Mouse (Mus musculus) heart, adult 2 months (tissue): ENCODE measurements around the gene Gxylt2. TPM values are rescaled to one million over a fixed set of nuclear protein-coding genes. Genes with fewer than 3 reads are reported as not detected.

Experiments used
- DNase-seq, 2 experiments: peaks; one replicate each; pipeline ENCODE4 v3.0.0; 2021
- H3K27ac ChIP-seq: fragments of 200-600 bp; 2 replicates; pipeline ENCODE4 v1.8.1; 2022
- H3K27me3 ChIP-seq: fragments of 200-500 bp; 2 replicates; pipeline ENCODE4 v1.6.1; 2012; ENCODE audit warnings: mild to moderate bottlenecking, low read length, inconsistent platforms, mixed read lengths; ENCODE audit not compliant: control insufficient read depth, insufficient read depth
- H3K36me3 ChIP-seq: fragments of 200-500 bp; 2 replicates; pipeline ENCODE4 v1.6.1; 2012; ENCODE audit warnings: low read length, inconsistent platforms; ENCODE audit not compliant: control insufficient read depth, insufficient read depth
- H3K4me1 ChIP-seq: fragments of 200-500 bp; 2 replicates; pipeline ENCODE4 v1.6.1; 2011; ENCODE audit warnings: low read length; ENCODE audit not compliant: control insufficient read depth, insufficient read depth
- H3K4me3 ChIP-seq: fragments of 200-600 bp; 2 replicates; pipeline ENCODE4 v1.8.1; 2022
- H3K79me2 ChIP-seq: fragments of 200-500 bp; replicated peaks from 2 replicates; pipeline ENCODE4 v1.6.1; 2012; ENCODE audit warnings: mild to moderate bottlenecking, inconsistent platforms, low read length, moderate library complexity, mixed read lengths; ENCODE audit not compliant: control insufficient read depth, insufficient read depth
- H3K9ac ChIP-seq: fragments of 200-500 bp; 2 replicates; pipeline ENCODE4 v1.6.1; 2012; ENCODE audit warnings: low read depth, mild to moderate bottlenecking, control low read depth, inconsistent platforms, low read length, mixed read lengths
- CTCF ChIP-seq: fragments of 200-600 bp; IDR thresholded peaks from 2 replicates; pipeline ENCODE4 v1.8.1; 2022; ENCODE audit warnings: antibody characterized with exemption, mild to moderate bottlenecking, moderate library complexity
- EP300 ChIP-seq: fragments of 200-500 bp; IDR thresholded peaks from 2 replicates; pipeline ENCODE4 v1.6.1; 2011; ENCODE audit warnings: low read depth, low read length, control low read depth; ENCODE audit not compliant: insufficient read depth
- POLR2A ChIP-seq: fragments of 200-500 bp; IDR thresholded peaks from 2 replicates; pipeline ENCODE4 v1.6.1; 2011; ENCODE audit warnings: mild to moderate bottlenecking, low read depth, low read length, control low read depth; ENCODE audit not compliant: insufficient read depth
- WGBS: fragments of 180-500 bp; shearing (Covaris S2); methylation state at CpG from one replicate; pipeline ENCODE4 v1.1.7; 2018; 5-methylcytosine and 5-hydroxymethylcytosine counted together
- intact Hi-C: fragments of 180-260 bp; cut with DNase I; formaldehyde crosslinking; loops from one replicate; pipeline ENCODE4 v1.15.1; 2025
- polyA plus RNA-seq: library from polyadenylated mRNA; depleted of rRNA; stranded (reverse); fragments of >200 nt; gene quantifications from 2 replicates; pipeline ENCODE4 v1.2.3, GENCODE M21; 2012
- total RNA-seq, 2 experiments: library from RNA; stranded (reverse); gene quantifications; 2 replicates each; pipeline ENCODE4 v1.2.3; 2021

The Gxylt2 gene
- total and polyA plus RNA-seq, 3 experiments: 2.0 to 3.1 (median 2.2) TPM

DNA sequence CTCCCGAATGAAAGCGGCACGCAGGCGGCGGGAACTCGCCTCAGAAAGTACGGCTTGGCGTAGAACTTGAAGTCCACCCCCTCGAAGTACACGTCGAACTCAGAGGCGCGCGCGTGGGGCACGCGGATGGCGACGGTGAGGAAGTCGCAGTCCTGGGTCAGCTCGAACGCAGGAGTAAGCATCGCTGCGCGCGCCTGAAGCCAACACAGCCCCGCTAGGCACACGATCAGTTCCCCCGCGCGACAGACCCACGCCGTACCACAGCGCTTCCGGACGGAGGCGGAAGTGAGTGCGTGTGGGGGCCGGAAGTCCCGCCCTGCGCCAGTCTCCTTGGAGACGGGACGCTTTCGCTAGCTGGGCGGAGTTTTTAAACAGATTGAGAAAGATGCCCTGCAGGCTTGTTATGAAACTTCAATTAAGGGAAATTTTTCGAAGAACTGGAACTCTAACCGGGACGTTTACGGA, 33.6 kb upstream of the Gxylt2 start, which contains the start of gene Shq1:
Shq1 (minus strand) TSS at position 278 of the 465 bp plus-strand sequence.
- Histone ChIP-seq H3K4me3 (peak within 1 kb of the TSS; percentile 86), H3K4me1 (peaks cover 3% of the 10 kb centered on the region), H3K9ac (peak within 1 kb of the TSS; percentile 58), H3K79me2 (no peaks in the 10 kb centered on the region), H3K36me3 (no peaks in the 10 kb centered on the region), H3K27ac (peak within 1 kb of the TSS; percentile 50), H3K27me3 (no peaks in the 10 kb centered on the region)
- under 1% methylated on average over 49 of the region's 49 CpGs for WGBS
- intact Hi-C loops: loop anchor here (10.0 kb wide), 1 partner anchor 594 kb away; no protein-coding TSS in a partner anchor
- DNase-seq: peak; percentile 90 to 92
- TF ChIP-seq CTCF (peak; percentile 55), EP300 (no peak), POLR2A (peak; percentile 63)

DNA sequence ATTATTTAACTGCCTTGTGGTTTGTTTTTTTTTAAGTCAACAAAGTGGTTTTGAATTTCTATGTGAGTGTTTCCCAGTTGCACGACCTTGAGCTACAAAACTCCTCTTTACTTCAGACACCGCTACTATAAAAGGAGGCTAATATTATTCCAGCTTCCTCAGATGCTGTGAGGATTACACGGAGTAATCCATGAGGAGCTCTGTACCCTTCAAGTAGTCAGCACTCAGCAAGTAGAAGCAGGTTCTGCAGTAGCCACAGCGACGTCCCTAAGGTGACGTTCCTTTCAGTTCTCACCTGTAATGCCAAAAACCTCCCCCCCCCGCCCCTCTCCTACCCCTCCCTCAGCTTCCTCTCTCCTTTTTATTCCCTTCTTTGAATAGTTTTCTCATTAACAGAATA, 33.1 kb upstream of the Gxylt2 start:
- no peak overlapping the region for H3K27ac ChIP-seq
- DNase-seq: no peak
- H3K79me2 ChIP-seq: no peaks in the 10 kb centered on the region
- no peaks in the 10 kb centered on the region for H3K27me3 ChIP-seq
- 7% methylated on average over 7 of the region's 7 CpGs for WGBS
- intact Hi-C loops: loop anchor here (10.0 kb wide), 1 partner anchor 593 kb away; no protein-coding TSS in a partner anchor
- H3K4me3 ChIP-seq: peak overlapping the region; percentile 86
- H3K9ac ChIP-seq: no peak overlapping the region
- H3K36me3 ChIP-seq: no peaks in the 10 kb centered on the region
- peaks cover 3% of the 10 kb centered on the region for H3K4me1 ChIP-seq
- no peak; the same call in 1 of the 2 replicates for TF ChIP-seq CTCF
- no peak for TF ChIP-seq POLR2A
- TF ChIP-seq EP300: no peak

DNA sequence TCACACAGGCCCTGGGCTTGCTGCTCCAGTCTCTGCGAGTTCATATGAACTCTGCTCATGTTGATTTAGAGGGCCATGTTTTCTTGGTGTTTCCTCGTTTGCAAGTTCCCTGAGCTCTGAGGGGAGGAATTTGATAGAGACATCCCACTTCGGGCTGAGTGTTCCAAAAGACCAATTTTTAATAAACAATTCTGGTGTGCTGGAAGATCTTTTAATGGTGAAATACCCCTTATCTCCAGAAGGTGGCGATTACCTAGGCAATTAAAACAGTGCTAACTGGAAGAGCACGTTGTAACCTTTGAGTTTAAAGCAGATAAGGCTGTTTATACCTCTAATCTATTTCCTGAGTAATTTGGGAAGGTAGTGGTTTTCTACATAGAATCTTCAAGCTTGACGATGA, 29.6 kb upstream of the Gxylt2 start:
- H3K9ac ChIP-seq: no peak overlapping the region
- no peaks in the 10 kb centered on the region for H3K36me3 ChIP-seq
- 21% methylated on average over 6 of the region's 6 CpGs for WGBS
- TF ChIP-seq EP300 (no peak), POLR2A (no peak), CTCF (peak; percentile 87)
- H3K4me3 ChIP-seq: no peak overlapping the region
- DNase-seq: no peak
- intact Hi-C loops: loop anchor here (1.0 to 10.0 kb wide), 3 partner anchors 157 to 590 kb away; partner anchors contain the start of gene Ppp4r2
- H3K27ac ChIP-seq: no peak overlapping the region
- no peaks in the 10 kb centered on the region for H3K27me3 ChIP-seq
- H3K79me2 ChIP-seq: no peaks in the 10 kb centered on the region
- peaks cover 3% of the 10 kb centered on the region for H3K4me1 ChIP-seq

DNA sequence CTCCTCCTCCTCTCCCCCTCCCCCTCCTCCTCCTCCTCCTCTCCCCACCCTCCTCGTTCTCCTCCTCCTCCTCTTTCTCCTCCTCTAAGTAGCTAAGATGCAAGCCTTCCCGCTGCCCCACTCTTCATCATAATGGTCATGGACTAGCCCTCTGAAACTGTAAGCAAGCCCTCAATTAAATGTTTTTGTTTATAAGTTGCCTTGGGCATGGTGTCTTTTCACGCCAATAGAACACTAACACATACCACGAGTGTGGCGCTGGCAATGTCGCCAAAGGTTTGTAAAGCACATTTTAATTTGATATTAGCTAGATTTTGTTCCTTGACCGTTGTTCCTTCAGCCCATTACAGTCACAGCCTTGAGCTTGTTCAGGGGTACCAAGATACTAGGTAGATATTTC, 28.1 kb upstream of the Gxylt2 start:
- DNase-seq: no peak
- intact Hi-C loops: loop anchor here (5.0 to 10.0 kb wide), 2 partner anchors 156 to 588 kb away; partner anchors contain the start of gene Ppp4r2
- Histone ChIP-seq H3K79me2 (no peaks in the 10 kb centered on the region), H3K27ac (no peak overlapping the region), H3K4me1 (peaks cover under 1% of the 10 kb centered on the region), H3K36me3 (no peaks in the 10 kb centered on the region), H3K9ac (no peak overlapping the region), H3K27me3 (no peaks in the 10 kb centered on the region), H3K4me3 (no peak overlapping the region)
- WGBS: 90% methylated on average over 7 of the region's 7 CpGs
- no peak for TF ChIP-seq EP300
- TF ChIP-seq CTCF: no peak
- TF ChIP-seq POLR2A: no peak

DNA sequence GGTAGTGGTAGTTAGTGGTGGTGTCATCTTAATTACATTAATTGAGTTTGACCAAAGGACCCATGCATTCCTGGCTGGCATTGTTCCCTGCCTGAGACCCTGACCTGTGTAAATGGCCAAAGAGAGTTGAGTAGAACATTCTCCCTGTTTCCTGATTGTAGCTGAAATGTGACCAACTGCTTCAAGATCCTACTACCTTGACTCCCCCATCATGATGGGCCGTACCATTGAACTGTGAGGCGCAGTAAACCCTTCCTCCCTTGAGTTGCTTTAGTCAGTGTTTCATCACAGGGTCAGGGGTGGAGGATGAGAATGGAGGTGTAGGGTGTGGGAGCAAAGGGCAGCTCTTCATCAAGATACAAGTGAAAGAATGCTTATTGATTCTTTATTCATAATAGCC, 25.9 kb upstream of the Gxylt2 start:
- intact Hi-C loops: loop anchor here (5.0 to 10.0 kb wide), 2 partner anchors 154 to 586 kb away; partner anchors contain the start of gene Ppp4r2
- DNase-seq: no peak
- no peak overlapping the region for H3K9ac ChIP-seq
- H3K4me1 ChIP-seq: no peaks in the 10 kb centered on the region
- H3K79me2 ChIP-seq: no peaks in the 10 kb centered on the region
- TF ChIP-seq POLR2A (no peak), EP300 (no peak), CTCF (no peak)
- no peaks in the 10 kb centered on the region for H3K27me3 ChIP-seq
- no peak overlapping the region for H3K27ac ChIP-seq
- 93% methylated on average over 2 of the region's 2 CpGs for WGBS
- H3K4me3 ChIP-seq: no peak overlapping the region
- H3K36me3 ChIP-seq: no peaks in the 10 kb centered on the region

DNA sequence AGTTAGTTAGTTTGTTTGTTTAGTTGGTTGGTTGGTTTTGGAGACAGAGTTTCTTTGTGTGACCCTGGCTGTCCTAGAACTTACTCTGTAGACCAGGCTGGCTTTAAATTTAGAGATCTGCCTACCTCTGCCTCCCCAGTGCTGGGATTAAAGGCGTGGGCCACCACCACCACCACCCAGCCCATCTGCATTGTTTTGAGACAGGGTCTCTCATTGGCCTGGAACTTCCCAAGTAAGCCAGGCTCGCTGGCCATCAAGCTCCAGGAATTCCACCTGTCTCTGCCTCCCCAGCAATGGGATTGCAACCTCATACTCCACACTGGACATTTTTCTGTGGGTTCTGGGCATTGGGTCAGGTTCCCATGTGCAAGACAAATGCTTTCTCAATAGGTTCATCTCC, 18.2 kb upstream of the Gxylt2 start:
- no peaks in the 10 kb centered on the region for H3K79me2 ChIP-seq
- intact Hi-C loops: no loop called here
- H3K4me1 ChIP-seq: no peaks in the 10 kb centered on the region
- no peaks in the 10 kb centered on the region for H3K27me3 ChIP-seq
- WGBS: 78% methylated on average over 2 of the region's 2 CpGs
- TF ChIP-seq CTCF (no peak), POLR2A (no peak), EP300 (no peak)
- no peaks in the 10 kb centered on the region for H3K36me3 ChIP-seq
- no peak overlapping the region for H3K27ac ChIP-seq
- H3K9ac ChIP-seq: no peak overlapping the region
- no peak for DNase-seq
- no peak overlapping the region for H3K4me3 ChIP-seq
